Mouse (Mus musculus): ENCODE results near the gene Bin2. TPM values are rescaled to one million over a fixed set of nuclear protein-coding genes. Genes with fewer than 3 reads are reported as not detected.

Bin2 gene
- polyA plus RNA-seq, 1 experiment = not detected

DNA sequence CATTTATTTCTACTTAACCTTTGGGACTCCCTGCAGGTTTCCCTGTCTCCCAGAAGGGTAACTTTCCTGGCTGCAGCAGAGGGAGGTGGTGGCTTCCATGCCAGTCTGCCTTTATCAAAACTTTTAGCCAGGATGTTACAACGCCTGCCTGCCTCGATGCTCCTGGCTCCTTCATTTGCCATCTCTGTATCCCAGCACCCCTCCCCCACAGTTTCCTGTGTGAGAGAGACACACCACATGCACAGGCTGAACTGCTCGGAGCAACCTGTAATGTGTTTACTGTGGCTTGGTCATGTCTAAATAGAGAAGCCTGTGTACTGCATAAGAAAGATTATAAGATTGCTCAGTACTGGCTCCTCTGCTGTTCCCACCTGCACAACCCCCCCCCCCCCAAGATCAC is 11.0 kb upstream of the Bin2 start:
- H3K79me2 ChIP-seq (ENCODE audit: control insufficient read depth, insufficient read depth) = peaks cover 5% of the 10 kb centered on the region
- H3K27me3 ChIP-seq (ENCODE audit: control insufficient read depth, insufficient read depth, insufficient read length) = no peaks in the 10 kb centered on the region
- H3K4me3 ChIP-seq (ENCODE audit: insufficient read depth, poor library complexity, severe bottlenecking) = no peak overlapping the region
- H3ac ChIP-seq (ENCODE audit: control insufficient read depth, insufficient read length, low read depth) = no peak overlapping the region
- H3K79me3 ChIP-seq (ENCODE audit: low read depth) = no peaks in the 10 kb centered on the region
- TF ChIP-seq CEBPB (IDR thresholded peaks at IDR 0.05; ENCODE audit: low read depth) = no peak
- H3K36me3 ChIP-seq (ENCODE audit: control insufficient read depth, insufficient read depth) = peaks cover 4% of the 10 kb centered on the region

GRCm38 (mm10) chr15:100679005-100679404 is 9.7 kb upstream of the Bin2 start:
- Histone ChIP-seq H3K36me3 (ENCODE audit: control insufficient read depth, insufficient read depth) (peaks cover 17% of the 10 kb centered on the region), H3K79me2 (ENCODE audit: control insufficient read depth, insufficient read depth) (no peaks in the 10 kb centered on the region), H3K4me3 (ENCODE audit: insufficient read depth, poor library complexity, severe bottlenecking) (no peak overlapping the region), H3K27me3 (ENCODE audit: control insufficient read depth, insufficient read depth, insufficient read length) (no peaks in the 10 kb centered on the region), H3K79me3 (ENCODE audit: low read depth) (no peaks in the 10 kb centered on the region), H3ac (ENCODE audit: control insufficient read depth, insufficient read length, low read depth) (no peak overlapping the region)
- TF ChIP-seq MYOG (IDR thresholded peaks at IDR 0.05; ENCODE audit: control insufficient read depth, extremely low read depth, insufficient read length) = no peak
- no peak for TF ChIP-seq USF1 (IDR thresholded peaks at IDR 0.05; ENCODE audit: low read depth)
- no peak for TF ChIP-seq CTCF (IDR thresholded peaks at IDR 0.05; ENCODE audit: control insufficient read depth, insufficient read depth, insufficient read length)
- no peak for TF ChIP-seq FOSL1 (IDR thresholded peaks at IDR 0.05; ENCODE audit: insufficient read depth, low read length, poor library complexity, severe bottlenecking)
- no peak for TF ChIP-seq MAX (IDR thresholded peaks at IDR 0.05)
- TF ChIP-seq MYOD1 (IDR thresholded peaks at IDR 0.05; ENCODE audit: control insufficient read depth, insufficient read length, low read depth) = no peak

DNA sequence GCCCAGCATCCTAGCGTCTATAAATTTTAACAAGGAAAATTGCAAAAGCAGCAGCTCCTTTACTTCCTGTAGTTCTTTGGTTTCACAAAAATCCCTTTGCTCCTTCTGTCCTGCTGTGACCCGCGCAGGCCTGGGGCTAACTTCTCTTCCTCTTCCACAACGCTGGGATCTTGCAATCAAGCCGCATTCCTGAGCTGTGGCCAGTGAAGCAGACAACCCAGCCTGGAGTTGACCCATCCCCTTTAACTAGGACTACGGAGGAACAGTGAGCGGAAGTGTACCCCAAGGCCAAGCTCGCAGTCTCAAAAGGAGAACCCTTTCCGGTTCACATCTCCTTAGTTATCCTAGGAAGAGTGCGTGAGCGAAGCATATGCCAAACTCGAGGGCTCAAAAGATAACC is 9.2 kb upstream of the Bin2 start:
- TF ChIP-seq CEBPB (IDR thresholded peaks at IDR 0.05; ENCODE audit: low read depth) = no peak
- no peak for TF ChIP-seq MAX (IDR thresholded peaks at IDR 0.05)
- TF ChIP-seq CTCF (IDR thresholded peaks at IDR 0.05; ENCODE audit: control insufficient read depth, insufficient read depth, insufficient read length) = no peak

GRCm38 (mm10) chr15:100677675-100678074 is 8.3 kb upstream of the Bin2 start:
- Histone ChIP-seq H3K27me3 (ENCODE audit: control insufficient read depth, insufficient read depth, insufficient read length) (no peaks in the 10 kb centered on the region), H3K36me3 (ENCODE audit: control insufficient read depth, insufficient read depth) (peaks cover 18% of the 10 kb centered on the region), H3K4me3 (ENCODE audit: insufficient read depth, poor library complexity, severe bottlenecking) (no peak overlapping the region), H3ac (ENCODE audit: control insufficient read depth, insufficient read length, low read depth) (no peak overlapping the region), H3K79me3 (ENCODE audit: low read depth) (no peaks in the 10 kb centered on the region), H3K79me2 (ENCODE audit: control insufficient read depth, insufficient read depth) (no peaks in the 10 kb centered on the region)
- TF ChIP-seq CTCF (IDR thresholded peaks at IDR 0.05; ENCODE audit: control insufficient read depth, insufficient read depth, insufficient read length) (no peak), MYOD1 (IDR thresholded peaks at IDR 0.05; ENCODE audit: control insufficient read depth, insufficient read length, low read depth) (no peak), MAX (IDR thresholded peaks at IDR 0.05) (no peak), USF1 (IDR thresholded peaks at IDR 0.05; ENCODE audit: low read depth) (no peak), FOSL1 (IDR thresholded peaks at IDR 0.05; ENCODE audit: insufficient read depth, low read length, poor library complexity, severe bottlenecking) (no peak), CEBPB (IDR thresholded peaks at IDR 0.05; ENCODE audit: low read depth) (no peak), MYOG (IDR thresholded peaks at IDR 0.05; ENCODE audit: control insufficient read depth, extremely low read depth, insufficient read length) (no peak)

More for the DNA sequence above, 9.2 kb upstream of the Bin2 start:
- H3K36me3 ChIP-seq (ENCODE audit: control insufficient read depth, insufficient read depth) = peaks cover 18% of the 10 kb centered on the region
- no peaks in the 10 kb centered on the region for H3K27me3 ChIP-seq (ENCODE audit: control insufficient read depth, insufficient read depth, insufficient read length)
- no peaks in the 10 kb centered on the region for H3K79me3 ChIP-seq (ENCODE audit: low read depth)
- H3ac ChIP-seq (ENCODE audit: control insufficient read depth, insufficient read length, low read depth) = no peak overlapping the region
- H3K79me2 ChIP-seq (ENCODE audit: control insufficient read depth, insufficient read depth) = no peaks in the 10 kb centered on the region
- H3K4me3 ChIP-seq (ENCODE audit: insufficient read depth, poor library complexity, severe bottlenecking) = no peak overlapping the region

DNA sequence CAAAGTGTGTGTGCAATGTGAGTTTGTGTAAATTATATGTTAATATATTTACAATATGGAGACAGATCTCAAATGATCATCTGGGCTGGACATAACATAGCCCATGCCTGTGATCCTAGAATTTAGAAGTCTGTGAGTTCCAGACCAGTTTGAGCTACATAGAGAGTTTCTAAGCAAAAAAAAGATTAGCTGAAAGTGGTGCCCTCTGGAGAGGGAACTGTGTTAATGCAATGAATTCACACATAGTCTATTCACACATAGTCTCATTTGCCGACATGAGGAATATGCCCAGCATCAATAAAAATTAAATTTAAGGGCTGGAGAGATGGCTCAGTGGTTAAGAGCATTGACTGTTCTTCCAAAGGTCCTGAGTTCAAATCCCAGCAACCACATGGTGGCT is 7.2 kb upstream of the Bin2 start:
- no peaks in the 10 kb centered on the region for H3K27me3 ChIP-seq (ENCODE audit: control insufficient read depth, insufficient read depth, insufficient read length)
- H3K79me3 ChIP-seq (ENCODE audit: low read depth) = no peaks in the 10 kb centered on the region
- H3K79me2 ChIP-seq (ENCODE audit: control insufficient read depth, insufficient read depth) = no peaks in the 10 kb centered on the region
- TF ChIP-seq MYOG (IDR thresholded peaks at IDR 0.05; ENCODE audit: control insufficient read depth, extremely low read depth, insufficient read length) = no peak
- TF ChIP-seq MYOD1 (IDR thresholded peaks at IDR 0.05; ENCODE audit: control insufficient read depth, insufficient read length, low read depth) = no peak
- no peak for TF ChIP-seq MAX (IDR thresholded peaks at IDR 0.05)
- no peak overlapping the region for H3K4me3 ChIP-seq (ENCODE audit: insufficient read depth, poor library complexity, severe bottlenecking)
- H3K36me3 ChIP-seq (ENCODE audit: control insufficient read depth, insufficient read depth) = peaks cover 18% of the 10 kb centered on the region
- no peak overlapping the region for H3ac ChIP-seq (ENCODE audit: control insufficient read depth, insufficient read length, low read depth)

DNA sequence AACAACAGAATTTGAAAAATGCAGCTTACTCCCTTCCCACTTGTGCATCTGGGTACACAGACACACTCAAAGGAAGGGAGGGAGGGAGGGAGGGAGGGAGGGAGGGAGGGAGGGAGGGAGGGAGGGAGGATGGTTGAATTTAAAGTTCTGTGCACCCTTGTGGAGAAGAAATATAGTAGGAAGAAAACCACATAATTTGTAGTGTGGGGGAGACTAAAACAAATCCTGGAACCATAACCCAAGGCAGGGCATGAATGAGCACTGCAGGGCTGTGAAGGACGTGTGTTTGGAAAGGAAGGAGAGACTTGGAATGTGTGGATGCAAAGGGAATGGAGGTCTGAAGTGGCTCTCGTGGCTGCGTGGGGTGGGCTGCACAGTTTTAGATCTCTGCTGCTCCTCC is 6.1 kb upstream of the Bin2 start:
- Histone ChIP-seq H3K4me3 (ENCODE audit: insufficient read depth, poor library complexity, severe bottlenecking) (no peak overlapping the region), H3ac (ENCODE audit: control insufficient read depth, insufficient read length, low read depth) (no peak overlapping the region), H3K79me3 (ENCODE audit: low read depth) (no peaks in the 10 kb centered on the region), H3K27me3 (ENCODE audit: control insufficient read depth, insufficient read depth, insufficient read length) (no peaks in the 10 kb centered on the region), H3K79me2 (ENCODE audit: control insufficient read depth, insufficient read depth) (no peaks in the 10 kb centered on the region), H3K36me3 (ENCODE audit: control insufficient read depth, insufficient read depth) (peaks cover 18% of the 10 kb centered on the region)
- TF ChIP-seq MAX (IDR thresholded peaks at IDR 0.05) (no peak), CEBPB (IDR thresholded peaks at IDR 0.05; ENCODE audit: low read depth) (no peak), USF1 (IDR thresholded peaks at IDR 0.05; ENCODE audit: low read depth) (no peak)

- Histone ChIP-seq H3ac (ENCODE audit: control insufficient read depth, insufficient read length, low read depth) (no peak overlapping the region), H3K79me2 (ENCODE audit: control insufficient read depth, insufficient read depth) (no peaks in the 10 kb centered on the region)
Observed at GRCm38 (mm10) chr15:100674566-100674965, 5.2 kb upstream of the Bin2 start.

More at GRCm38 (mm10) chr15:100674566-100674965, 5.2 kb upstream of the Bin2 start:
- no peaks in the 10 kb centered on the region for H3K27me3 ChIP-seq (ENCODE audit: control insufficient read depth, insufficient read depth, insufficient read length)
- TF ChIP-seq CEBPB (IDR thresholded peaks at IDR 0.05; ENCODE audit: low read depth) (no peak), MAX (IDR thresholded peaks at IDR 0.05) (no peak), CTCF (IDR thresholded peaks at IDR 0.05; ENCODE audit: control insufficient read depth, insufficient read depth, insufficient read length) (no peak), MYOG (IDR thresholded peaks at IDR 0.05; ENCODE audit: control insufficient read depth, extremely low read depth, insufficient read length) (no peak), USF1 (IDR thresholded peaks at IDR 0.05; ENCODE audit: low read depth) (no peak), FOSL1 (IDR thresholded peaks at IDR 0.05; ENCODE audit: insufficient read depth, low read length, poor library complexity, severe bottlenecking) (no peak)
- H3K36me3 ChIP-seq (ENCODE audit: control insufficient read depth, insufficient read depth) = peaks cover 18% of the 10 kb centered on the region
- no peak overlapping the region for H3K4me3 ChIP-seq (ENCODE audit: insufficient read depth, poor library complexity, severe bottlenecking)
- no peaks in the 10 kb centered on the region for H3K79me3 ChIP-seq (ENCODE audit: low read depth)

Measured in C2C12 (cell line).